Mouse (Mus musculus): ENCODE measurements around the gene Nek8. TPM values are rescaled to one million over a fixed set of nuclear protein-coding genes. Genes with fewer than 3 reads are reported as not detected.

Nek8 gene
- total RNA-seq, 2 experiments from 2014 or later = 2.6 to 4.1 TPM

DNA sequence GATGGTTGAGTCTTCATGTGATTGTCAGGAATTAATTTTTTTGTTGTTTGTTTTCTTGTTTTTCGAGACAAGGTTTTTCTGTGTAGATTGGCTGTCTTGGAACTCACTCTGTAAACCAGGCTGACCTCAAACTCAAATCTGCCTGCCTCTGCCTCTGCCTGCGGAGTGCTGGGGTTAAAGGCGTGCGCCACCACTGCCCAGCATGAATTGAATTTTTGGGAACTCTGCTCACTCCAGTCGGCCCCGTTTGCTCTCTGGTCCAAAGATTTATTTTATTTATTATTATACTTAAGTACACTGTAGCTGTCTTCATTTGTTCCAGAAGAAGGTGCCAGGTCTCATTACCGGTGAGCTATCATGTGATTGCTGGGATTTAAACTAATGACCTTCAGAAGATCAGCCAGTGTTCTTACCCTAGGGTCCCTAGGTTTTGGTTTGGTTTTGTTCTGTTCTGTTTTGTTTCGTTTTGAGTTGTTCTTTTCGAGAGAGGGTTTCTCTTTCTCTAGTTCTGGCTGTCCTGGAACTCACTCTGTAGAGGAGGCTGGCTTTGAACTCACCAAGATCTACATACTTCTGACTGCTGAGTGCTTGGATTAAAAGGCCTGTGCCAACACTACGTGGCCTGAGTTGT, 7.5 kb upstream of the Nek8 start:
- no peak for DNase-seq (ENCODE audit: low spot score in 2 of 2)

DNA sequence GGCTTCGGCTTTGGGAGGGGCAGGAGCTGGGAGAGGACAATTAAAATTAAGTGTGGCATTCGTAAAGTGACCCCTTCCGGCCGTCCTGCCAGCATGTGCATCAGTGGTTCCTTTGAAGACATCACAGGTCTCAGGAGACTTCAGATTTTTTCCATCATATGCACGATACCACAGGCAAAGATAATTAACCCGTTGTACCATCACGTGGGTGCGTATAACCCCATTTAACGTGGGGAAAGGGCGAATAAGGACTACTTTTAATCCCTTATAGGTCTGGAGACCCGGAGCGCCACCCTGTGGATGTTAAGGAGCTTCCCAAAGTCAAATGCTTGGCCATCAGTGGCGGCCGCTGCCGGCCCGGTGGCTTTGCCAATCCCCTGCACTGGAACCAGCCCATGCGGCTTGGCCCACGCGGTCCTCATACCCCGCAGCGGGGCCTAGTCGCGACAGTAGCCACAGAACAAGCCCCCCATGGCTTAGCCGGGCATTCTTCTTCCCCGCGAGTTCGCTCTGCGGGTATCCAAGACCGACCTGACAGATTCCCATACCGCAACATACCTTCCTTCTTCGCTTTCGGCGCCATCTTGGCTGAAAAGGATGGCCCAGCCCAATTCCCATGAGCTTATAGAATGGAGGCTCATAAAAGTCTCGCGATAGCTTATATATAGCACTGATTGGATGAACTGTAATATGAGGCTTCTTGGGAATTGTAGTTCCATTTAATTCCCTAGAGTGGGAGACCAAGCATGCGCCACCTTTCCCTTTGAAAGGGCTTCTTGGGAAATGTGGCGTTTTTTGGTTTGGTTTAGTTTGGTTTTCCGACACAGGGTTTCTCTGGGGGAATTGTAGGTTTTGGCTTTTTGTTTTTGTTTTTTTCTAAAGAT, 6.7 kb upstream of the Nek8 start, which contains the start of gene Rpl23a:
Rpl23a (minus strand) TSS at position 624 of the 884 bp plus-strand sequence.
- peak; percentile 84 to 93 for DNase-seq (ENCODE audit: low spot score in 2 of 2)

DNA sequence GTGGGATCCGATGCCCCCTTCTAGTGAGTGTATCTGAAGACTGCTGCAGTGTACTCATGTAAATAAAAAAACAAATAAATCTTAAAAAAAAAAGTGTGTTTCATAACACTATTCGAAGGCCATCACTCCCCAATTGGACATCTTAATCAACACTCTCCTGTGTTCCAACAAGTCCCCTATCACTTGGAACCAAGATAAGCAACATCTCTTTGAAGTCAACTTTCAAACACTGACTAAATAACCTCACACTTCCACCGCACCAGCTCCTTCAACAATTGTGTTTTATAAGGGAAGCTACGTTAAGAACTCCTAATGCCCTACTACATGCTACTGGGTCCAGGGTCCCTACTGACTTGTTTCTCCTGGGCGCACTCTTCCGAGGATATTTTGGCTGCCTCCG, 6.0 kb upstream of the Nek8 start:
- DNase-seq (ENCODE audit: low spot score in 2 of 2) = no peak

DNA sequence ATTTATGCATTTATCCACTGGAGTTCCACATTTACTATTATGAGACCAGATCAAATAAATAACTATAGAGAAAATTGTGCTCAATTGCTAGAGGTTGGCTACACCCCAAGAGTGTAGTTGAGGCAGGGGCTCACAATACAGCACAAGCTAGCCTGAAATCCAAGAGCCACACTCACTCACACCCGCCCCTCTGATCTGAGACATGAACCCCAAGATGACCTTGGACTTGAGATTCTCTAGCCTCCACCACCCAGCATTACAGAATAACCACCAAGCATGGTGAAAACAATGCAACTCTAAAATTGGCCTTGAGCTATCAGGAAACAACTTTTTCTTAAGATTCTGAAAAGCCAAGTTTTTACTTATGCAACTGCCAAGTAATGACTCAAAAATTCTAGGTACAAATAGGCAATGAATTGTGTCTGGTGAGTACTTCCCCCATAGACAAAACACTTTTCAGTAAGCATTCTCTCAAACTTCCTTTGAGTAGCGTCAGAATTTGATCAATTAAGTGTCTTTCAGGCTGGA, 5.4 kb upstream of the Nek8 start:
- no peak for DNase-seq (ENCODE audit: low spot score in 2 of 2)

DNA sequence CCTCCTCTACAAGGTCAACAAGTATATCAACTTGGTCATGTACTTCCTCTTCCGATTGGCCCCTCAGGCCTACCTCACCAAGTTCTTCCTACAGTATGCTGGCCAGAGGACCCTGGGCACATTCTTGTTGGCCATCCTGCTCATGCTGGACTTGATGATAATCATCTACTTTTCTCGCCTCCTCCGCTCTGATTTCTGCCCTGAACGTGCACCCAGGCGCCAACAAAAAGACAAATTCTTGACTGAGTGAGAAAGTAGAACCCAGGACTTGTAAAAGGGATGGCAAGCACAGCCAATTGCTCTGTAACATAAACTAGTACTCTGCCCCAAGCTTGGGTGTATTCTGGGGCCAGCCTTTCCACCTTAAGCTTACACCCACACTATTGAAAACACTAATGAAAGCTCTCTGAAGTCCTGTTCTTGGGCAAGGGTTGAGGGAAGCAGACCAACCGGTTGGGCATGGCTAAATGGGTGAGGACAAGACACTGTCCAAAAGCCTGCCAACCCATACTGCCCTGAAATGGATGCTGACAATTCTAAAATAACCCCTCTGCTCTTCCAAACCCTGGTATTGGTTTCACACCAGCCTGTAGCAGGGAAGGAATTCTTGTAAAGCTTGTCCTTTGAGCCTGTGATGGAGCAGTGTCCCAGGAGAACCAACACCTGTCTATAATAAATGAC, 3.7 kb upstream of the Nek8 start:
- no peak for DNase-seq (ENCODE audit: low spot score in 2 of 2)

DNA sequence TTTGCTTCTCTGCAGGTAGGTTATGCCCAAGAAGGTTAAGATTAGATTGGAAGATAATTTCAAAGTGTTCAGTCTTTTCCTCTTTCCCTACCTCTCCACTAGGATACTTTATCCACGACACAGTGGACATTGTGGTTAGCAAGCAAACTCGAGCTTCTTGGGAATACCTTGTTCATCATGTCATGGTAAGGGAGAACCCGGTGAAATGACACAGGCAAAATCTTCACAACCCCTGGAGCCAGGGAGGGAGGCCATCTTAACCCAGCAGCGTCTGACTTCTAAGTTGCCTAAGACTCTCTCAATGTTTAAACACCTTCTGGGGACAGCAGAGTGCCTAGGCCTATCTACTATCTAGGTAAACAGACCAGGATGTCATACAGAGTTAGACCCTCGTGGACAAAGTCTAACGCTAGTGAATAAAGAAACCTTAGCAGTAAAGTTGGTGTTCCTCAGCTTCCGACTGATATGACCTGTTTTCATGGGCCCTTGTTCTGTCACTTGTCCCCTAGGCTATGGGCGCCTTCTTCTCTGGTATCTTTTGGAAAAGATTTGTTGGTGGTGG, 3.0 kb upstream of the Nek8 start:
- DNase-seq (ENCODE audit: low spot score in 2 of 2) = no peak

DNA sequence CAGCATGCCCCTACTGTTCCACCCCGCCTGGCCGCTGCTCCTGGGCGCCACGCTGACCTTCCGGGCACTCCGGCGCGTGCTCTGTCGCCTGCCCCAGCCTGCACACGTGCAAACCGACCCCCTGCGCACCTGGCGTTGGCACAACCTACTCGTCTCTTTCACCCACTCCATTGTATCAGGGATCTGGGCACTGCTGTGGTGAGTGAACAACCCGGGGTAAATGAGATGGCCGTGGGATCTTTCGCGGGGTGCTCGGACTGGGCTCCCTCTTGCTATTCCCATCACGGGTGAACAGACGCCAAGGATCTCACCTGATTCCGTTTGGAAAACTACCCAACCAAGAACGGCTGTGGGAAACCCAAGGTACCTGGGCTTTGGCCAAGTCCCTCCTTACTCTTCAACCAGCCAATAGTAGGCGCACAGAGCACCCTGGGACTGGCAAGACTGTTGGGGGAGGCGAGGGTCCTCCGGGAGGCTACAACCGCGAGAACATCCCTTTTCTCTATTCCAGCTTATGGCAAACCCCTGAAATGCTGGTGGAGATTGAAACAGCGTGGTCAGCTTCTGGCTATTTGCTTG, 2.5 kb upstream of the Nek8 start:
- DNase-seq (ENCODE audit: low spot score in 2 of 2) = peak in 1 of 2 experiments; percentile 65

DNA sequence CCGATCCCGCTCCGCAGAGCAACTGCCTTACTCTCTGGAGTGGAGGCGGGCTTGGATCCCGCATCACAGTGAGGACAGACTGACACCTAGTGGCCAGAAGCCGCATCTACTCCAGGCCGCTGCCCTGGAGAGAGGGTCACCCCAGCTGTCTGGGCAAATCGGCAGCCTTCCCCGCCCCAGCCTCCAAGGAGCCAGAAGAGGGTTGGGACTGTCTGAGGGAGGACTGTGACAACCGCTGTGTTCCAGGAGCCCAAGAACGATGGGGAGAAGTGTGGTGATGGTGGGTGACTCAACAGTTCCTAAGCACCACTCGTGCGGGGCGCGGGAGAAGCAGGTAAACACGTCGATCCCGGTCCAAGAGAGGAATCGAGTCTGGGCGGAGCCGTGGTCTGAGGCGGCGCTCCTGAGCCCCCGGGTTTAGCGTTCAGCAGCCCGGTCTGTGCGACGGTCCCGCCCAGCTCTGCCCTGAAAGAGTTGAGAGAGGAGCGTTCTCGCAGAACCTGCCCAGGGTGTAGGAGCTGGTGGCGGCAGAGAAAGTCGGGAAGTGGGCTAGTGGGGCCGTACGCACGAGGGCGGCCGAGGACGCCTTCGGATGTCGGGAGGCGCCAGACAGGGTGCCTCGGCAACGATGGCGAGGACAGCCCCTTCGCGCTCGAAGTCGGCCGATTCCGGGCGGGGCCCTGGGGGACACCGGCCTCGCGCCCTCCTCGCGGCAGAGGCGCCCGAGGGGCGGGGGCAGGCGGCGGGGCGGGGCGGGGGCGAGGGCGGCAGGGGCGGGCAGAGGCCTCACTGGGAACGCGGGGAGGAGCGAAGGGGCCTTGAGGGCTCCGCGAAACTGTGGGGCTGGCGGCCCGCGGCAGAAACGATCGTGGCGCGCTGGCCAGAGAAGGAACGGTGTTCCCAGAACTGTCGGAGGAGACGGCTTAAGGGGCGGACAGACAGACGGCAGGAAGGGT, 1.7 kb upstream of the Nek8 start:
- DNase-seq (ENCODE audit: low spot score in 2 of 2) = peak; percentile 87 to 96

DNA sequence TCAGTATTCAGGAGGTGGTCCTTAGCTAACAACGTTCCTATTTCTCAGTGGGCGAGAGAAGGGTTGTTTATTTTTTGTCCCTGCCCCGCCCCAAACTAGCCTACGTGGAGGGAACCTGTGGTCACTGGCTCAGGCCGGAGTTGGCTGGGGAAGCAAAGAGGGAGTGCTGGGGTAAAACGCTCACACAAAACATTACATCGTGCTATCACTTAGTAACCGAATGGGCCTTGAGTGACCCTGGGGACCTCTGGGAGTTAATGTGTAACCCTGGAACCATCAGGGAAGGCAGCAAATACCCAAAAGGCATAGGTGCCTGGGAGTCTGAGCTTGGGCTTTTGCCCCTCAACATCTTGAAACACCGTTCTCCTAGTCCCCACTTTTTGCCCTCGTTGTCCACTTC, 962 bp upstream of the Nek8 start:
- no peak for DNase-seq (ENCODE audit: low spot score in 2 of 2)

DNA sequence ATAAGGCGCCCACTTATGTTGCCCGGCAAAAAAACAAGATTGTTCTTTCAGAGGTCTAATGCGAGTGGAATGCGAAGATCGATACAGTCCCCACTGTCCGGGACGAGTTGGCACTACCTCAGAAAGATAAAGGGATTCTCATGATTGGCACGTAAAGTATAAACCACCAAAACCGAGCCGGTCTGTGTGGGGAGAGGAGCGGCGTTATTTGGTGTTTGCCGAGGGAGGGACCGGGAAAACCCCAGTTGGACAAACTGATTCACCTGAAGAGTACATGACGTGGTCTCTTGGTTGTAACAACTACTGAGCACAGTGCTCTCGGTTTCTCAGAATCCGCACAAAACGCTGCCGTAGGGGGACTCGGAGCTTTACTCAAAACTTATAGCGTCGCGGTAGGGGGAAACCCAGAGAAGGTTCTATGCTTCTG, 443 bp upstream of the Nek8 start:
- no peak for DNase-seq (ENCODE audit: low spot score in 2 of 2)

DNA sequence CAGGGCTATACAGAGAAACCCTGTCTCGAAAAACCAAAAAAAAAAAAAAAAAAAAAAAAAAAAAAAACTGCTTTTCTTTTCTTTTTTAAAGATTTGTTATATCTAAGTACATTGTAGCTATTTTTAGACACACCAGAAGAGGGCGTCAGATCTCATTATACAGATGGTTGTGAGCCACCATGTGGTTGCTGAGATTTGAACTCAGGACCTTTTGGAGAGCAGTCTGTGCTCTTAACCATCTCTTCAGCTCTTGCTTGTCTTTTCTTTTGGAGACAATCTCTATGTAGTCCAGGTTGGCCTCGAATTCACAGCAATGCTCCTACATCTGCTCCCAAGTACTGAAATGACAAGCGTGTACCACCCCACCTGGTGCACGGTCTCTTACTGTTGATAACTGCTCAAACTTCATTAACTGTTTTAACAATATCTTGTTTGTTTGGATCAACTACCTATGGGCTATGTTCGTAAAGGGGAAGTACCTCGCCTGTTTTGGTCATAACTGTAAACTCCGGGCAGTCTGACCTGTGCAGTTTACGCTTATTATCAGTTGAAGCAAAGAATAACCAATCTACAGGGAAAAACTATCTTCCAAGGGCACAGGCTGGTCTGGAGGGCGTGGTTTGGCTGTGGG, 589 bp downstream of the Nek8 start:
- no peak for DNase-seq (ENCODE audit: low spot score in 2 of 2)

DNA sequence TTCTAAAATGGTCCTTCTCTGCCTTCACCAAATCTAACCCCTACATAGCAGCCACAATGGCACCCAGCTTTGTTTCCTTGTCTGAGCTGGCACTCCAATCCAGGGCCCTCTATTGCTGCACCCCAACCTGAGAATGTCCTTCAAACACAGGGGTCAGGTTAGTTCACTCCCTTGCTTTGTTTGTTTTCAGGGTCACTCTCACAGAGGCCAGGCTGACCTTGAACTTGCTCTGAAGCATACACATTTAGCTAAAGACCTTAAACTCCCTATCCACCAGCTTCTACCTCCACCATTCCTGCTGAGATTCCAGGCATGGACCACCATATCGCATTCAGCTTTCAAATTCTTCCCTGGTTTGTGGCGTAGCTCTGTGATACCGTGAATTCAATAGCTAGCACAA, 2.0 kb downstream of the Nek8 start:
- DNase-seq (ENCODE audit: low spot score in 2 of 2) = no peak

DNA sequence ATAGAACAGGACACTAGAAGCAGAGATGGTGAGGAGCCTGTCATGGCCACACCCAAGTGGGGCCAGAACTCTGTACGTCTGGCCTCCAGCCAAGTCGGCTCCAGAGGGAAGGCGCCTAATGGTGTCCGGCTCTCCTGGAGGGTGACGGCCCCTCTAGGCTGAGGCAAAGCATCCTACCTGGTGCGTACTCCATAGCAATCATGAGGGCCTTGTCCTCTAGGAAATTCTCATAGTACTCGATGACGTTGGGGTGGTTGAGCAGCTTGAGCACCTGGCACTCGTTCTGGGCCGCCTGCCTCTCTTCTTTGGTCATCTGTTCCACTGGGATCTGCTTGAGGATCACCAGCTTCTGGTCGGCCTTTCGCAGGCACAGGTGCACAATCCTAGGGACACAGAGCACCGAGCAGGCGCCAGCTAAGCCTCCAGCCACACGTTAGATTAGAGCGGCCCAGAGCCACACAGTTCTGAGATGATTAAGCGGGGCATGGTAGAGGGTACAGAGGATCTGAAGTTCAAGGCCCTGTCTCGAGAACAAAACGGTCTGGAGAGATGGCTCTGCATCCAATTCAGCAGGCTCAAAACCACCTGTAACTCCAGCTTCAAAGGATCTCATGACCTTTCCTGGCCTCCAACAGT, 3.6 kb downstream of the Nek8 start:
- no peak for DNase-seq (ENCODE audit: low spot score in 2 of 2)

DNA sequence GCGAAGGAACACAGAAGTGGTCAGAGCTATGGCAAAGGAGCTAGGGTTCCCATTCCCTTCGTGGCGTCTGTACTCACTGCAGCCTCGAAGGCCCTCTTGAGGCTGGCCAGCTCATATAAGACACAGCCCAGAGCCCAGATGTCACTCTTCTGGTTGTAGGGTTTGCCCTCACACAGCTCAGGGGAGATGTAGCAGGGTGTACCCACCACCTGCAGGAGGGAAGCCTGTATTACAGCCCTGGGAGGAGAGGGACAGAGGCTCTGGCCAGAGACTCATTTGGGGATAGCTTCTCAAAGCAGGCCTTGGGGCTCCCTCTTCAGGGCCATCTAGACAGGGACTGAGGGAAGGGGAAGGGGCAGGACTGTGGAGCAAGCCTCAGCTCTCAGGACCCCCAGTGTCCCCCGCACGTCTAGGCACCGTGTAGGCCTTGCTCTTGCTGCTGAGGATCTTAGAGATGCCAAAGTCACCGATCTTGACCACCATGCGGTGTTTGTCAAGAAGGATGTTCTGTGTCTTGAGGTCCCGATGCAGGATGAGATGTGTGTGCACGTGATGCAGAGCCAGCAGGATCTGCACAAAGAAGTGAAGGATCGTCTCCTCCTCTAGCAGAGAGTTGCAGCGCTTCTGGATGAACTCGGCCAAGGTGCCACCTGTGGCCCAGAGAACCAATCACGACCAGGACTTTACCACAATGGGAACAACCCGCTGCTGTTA, 4.3 kb downstream of the Nek8 start:
- no peak for DNase-seq (ENCODE audit: low spot score in 2 of 2)

DNA sequence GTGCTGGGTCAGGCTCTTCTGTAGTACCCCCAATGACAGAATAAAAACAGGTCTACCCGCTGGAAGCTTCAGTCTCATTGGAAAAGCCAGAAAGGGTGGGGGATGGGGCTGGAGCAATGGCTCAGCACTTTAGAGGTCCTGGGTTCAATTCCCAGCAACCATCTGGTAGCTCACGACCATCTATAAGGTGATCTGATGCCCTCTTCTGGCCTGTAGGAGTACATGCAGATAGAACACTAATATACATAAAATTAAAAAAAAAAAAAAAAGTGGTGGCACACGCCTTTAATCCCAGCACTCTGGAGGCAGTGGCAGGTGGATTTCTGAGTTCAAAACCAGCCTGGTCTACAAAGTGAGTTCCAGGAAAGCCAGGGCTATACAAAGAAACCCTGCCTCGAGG, 5.1 kb downstream of the Nek8 start:
- DNase-seq (ENCODE audit: low spot score in 2 of 2) = no peak

DNA sequence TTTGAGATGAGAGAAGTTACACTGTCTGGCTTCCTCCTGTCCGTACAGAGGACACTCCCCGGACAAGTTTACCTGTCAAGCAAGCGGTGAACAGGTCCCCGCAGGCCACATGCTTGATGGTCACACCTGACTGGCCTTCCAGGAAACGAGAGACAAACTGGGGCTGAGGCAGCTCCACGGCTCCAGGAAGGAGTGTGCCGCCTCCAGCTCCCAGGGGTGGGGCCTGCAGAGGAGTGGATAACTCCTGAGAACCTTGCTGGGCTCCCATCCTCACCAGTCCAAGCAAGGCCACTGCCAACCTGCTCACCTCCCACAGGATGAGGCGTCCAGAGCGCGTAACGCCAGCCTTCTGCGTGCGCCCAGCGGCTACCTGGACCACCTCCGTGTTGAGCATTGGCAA, 6.2 kb downstream of the Nek8 start:
- DNase-seq (ENCODE audit: low spot score in 2 of 2) = no peak

DNA sequence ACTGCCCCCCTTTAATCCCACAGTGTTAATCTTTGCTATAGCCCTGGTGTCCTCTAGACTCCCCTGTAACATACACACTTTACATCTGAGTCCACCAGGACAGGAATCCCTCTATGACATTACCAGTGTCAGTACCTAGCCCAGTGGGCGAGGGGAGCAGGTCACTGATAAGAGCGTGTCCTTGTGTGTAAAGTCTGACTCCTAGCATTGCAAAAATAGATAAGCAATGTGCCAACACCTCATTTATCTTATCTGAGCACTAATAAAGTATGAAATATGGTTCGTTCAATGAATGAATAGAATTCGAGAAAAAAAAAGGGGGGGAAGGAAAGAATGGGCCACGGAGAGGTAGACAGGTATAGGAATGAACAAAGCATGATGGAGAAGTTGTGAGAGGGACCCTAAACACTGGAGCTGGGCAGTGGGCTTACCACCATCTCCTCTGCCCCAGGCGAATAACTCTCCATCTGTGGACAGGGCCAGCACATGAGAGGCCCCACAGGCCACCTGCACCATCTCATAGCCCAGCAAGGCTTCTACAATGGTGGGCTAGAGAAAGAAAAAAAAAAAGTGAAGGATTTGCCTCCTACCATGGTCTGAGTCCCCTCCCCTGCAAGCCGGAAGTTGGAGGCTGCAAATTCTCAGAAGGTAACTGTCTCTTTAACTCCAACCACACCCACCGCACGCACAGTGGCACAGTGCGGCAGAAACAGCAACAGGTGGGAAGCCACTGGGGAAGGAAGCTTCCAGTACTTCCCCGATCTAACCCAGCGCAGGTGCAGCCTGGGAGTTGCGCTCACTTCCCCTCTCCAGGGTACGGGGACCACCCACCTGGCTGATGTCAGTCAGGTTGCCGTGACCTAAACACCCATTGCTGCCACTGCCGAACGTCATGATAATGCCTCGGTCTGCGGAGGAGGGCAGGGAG, 7.7 kb downstream of the Nek8 start:
- no peak for DNase-seq (ENCODE audit: low spot score in 2 of 2)

All from layer of hippocampus, adult 18-20 months (tissue).